Mouse (Mus musculus) kidney, postnatal 0 days (tissue): ENCODE measurements at regions not wholly inside any gene's neighbourhood (a gene's known extent, or its start where the extent isn't known, plus 50 kb on each side); places are given as distances from the start of the nearest gene placed in this dataset.

Experiments used
- ATAC-seq: fragments of 200-750 bp; cut with Nextera tagmentation; replicated peaks from 2 replicates; pipeline ENCODE4 v1.8.0; 2017; ENCODE audit warnings: low read depth, moderate number of reproducible peaks, moderate TSS enrichment, moderate library complexity; ENCODE audit not compliant: low FRiP score
- DNase-seq: peaks from one replicate; pipeline ENCODE4 v3.0.0-alpha.2; 2016; ENCODE audit warnings: low spot score
- H3K27ac ChIP-seq: fragments of 300-500 bp; sonication (generic); 2 replicates; pipeline ENCODE4 v1.5.1; 2014; ENCODE audit warnings: mild to moderate bottlenecking
- H3K27me3 ChIP-seq: fragments of 300-500 bp; sonication (generic); 2 replicates; pipeline ENCODE4 v1.6.1; 2014; ENCODE audit warnings: low read length, mixed read lengths; ENCODE audit not compliant: insufficient read depth
- H3K36me3 ChIP-seq: fragments of 300-500 bp; sonication (generic); 2 replicates; pipeline ENCODE4 v1.6.1; 2014; ENCODE audit warnings: low read length, mixed read lengths; ENCODE audit not compliant: insufficient read depth
- H3K4me1 ChIP-seq: fragments of 300-500 bp; sonication (generic); replicated peaks from 2 replicates; pipeline ENCODE4 v1.6.1; 2014; ENCODE audit warnings: antibody characterized with exemption, low read length, mixed read lengths; ENCODE audit not compliant: insufficient read depth
- H3K4me2 ChIP-seq: fragments of 300-500 bp; sonication (generic); 2 replicates; pipeline ENCODE4 v1.6.1; 2014; ENCODE audit warnings: mild to moderate bottlenecking, low read length, moderate library complexity, mixed read lengths
- H3K4me3 ChIP-seq: fragments of 300-500 bp; sonication (generic); replicated peaks from 2 replicates; pipeline ENCODE4 v1.5.1; 2014; ENCODE audit warnings: low read depth, low read length
- H3K9ac ChIP-seq: fragments of 300-500 bp; sonication (generic); 2 replicates; pipeline ENCODE4 v1.6.1; 2014; ENCODE audit warnings: low read depth, low read length
- H3K9me3 ChIP-seq: fragments of 300-500 bp; sonication (generic); replicated peaks from 2 replicates; pipeline ENCODE4 v1.6.1; 2016; ENCODE audit warnings: low read length, inconsistent platforms, mixed read lengths
- CTCF ChIP-seq: IDR thresholded peaks from 2 replicates; pipeline ENCODE4 v1.5.1; 2016; ENCODE audit warnings: antibody characterized with exemption, low read depth, mild to moderate bottlenecking, moderate library complexity
- WGBS: fragments of 180-500 bp; shearing (Covaris S2); extraction: QIAGEN DNeasy Blood & Tissue Kit; methylation state at CpG from one replicate; pipeline ENCODE4 v1.1.7; 2014; 5-methylcytosine and 5-hydroxymethylcytosine counted together

- TF ChIP-seq CTCF, result no peak
- H3K4me3 ChIP-seq, result no peak overlapping the region
- H3K27me3 ChIP-seq, result no peaks in the 10 kb centered on the region
- WGBS, result 68% methylated on average over 5 of the region's 5 CpGs
- no peak overlapping the region for H3K9ac ChIP-seq
- DNase-seq (no peak), ATAC-seq (no peak)
- no peak overlapping the region for H3K4me2 ChIP-seq
- no peak overlapping the region for H3K27ac ChIP-seq
- H3K4me1 ChIP-seq, result no peaks in the 10 kb centered on the region
- no peaks in the 10 kb centered on the region for H3K36me3 ChIP-seq
- no peaks in the 10 kb centered on the region for H3K9me3 ChIP-seq
These were observed 120.4 kb downstream of the Zbtb18 start for GRCm38 (mm10) chr1:177562589-177562912.

DNA sequence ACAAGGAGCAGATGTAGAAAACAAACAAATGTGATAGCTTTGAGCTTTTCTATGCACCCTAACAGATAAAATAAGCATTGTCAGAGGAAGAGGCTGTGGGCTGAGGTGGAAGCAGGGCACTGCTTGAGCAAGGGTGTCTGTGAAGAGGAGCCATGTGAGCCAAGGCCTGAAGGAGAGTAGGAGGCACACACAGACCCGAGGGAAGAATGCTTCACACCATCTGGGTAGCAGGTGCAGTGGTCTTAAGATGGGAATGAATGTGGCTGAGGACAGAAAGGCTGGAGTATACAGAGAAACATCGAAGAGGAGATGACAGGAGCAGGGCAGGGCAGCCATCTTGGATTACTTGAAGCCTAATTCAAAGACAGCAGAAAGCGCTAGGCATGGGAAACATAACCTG is 123.5 kb downstream of the Zbtb18 start:
- Histone ChIP-seq H3K4me3 (no peak overlapping the region), H3K4me1 (no peaks in the 10 kb centered on the region), H3K9ac (no peak overlapping the region), H3K27me3 (no peaks in the 10 kb centered on the region), H3K27ac (no peak overlapping the region), H3K36me3 (no peaks in the 10 kb centered on the region), H3K4me2 (no peak overlapping the region), H3K9me3 (no peaks in the 10 kb centered on the region)
- 86% methylated on average over 3 of the region's 3 CpGs for WGBS
- DNase-seq (no peak), ATAC-seq (no peak)
- no peak for TF ChIP-seq CTCF

DNA sequence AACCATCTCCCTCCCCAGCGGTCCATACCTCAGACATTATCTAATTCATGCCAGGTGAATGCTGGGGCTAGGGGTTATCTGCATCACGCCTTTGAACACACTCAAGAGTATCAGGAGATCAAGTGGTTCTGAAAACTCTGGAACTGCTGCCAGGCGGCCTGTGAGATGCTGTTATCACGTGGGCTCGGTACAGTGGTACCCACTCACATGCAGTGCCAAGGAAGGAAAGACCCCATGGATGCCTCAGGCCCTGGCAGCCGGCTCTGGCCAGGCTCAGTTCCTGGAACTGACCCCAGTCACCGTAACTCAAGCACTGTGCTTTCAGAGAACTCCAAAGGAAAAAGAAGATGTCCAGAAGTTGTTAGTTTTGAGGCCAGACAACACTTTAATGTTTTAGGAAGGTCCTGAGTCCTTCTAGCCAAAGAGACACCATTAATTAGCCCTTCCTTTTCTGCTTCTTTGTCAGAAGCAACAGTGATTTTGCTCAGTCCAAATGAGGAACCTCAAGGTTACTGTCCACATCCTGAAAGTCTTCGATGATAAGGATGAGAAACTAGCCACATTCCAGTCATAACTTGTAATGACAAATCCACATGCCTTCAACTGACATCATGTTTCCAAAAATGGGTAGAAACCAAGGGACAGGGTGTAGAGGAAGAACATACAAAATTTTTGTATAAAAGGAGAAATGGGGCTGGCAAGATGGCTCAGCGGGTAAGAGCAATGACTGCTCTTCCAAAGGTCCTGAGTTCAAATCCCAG is 126.1 kb downstream of the Zbtb18 start:
- WGBS, result 76% methylated on average over 9 of the region's 9 CpGs
- no peaks in the 10 kb centered on the region for H3K27me3 ChIP-seq
- H3K36me3 ChIP-seq, result no peaks in the 10 kb centered on the region
- DNase-seq, result no peak
- no peaks in the 10 kb centered on the region for H3K9me3 ChIP-seq
- no peak overlapping the region for H3K27ac ChIP-seq
- no peak overlapping the region for H3K4me2 ChIP-seq
- H3K4me1 ChIP-seq, result no peaks in the 10 kb centered on the region
- H3K4me3 ChIP-seq, result no peak overlapping the region
- TF ChIP-seq CTCF, result no peak
- no peak overlapping the region for H3K9ac ChIP-seq
- no peak for ATAC-seq

- Histone ChIP-seq H3K27ac (no peak overlapping the region), H3K36me3 (no peaks in the 10 kb centered on the region), H3K27me3 (no peaks in the 10 kb centered on the region), H3K9me3 (no peaks in the 10 kb centered on the region), H3K4me2 (no peak overlapping the region), H3K4me1 (no peaks in the 10 kb centered on the region), H3K9ac (no peak overlapping the region), H3K4me3 (no peak overlapping the region)
- DNase-seq, result no peak
- 80% methylated on average over 6 of the region's 6 CpGs for WGBS
- no peak for TF ChIP-seq CTCF
- ATAC-seq, result no peak
These were observed 127.4 kb downstream of the Zbtb18 start for GRCm38 (mm10) chr1:177569572-177569971.

- Histone ChIP-seq H3K27ac (no peak overlapping the region), H3K4me3 (no peak overlapping the region), H3K36me3 (no peaks in the 10 kb centered on the region), H3K9me3 (no peaks in the 10 kb centered on the region), H3K27me3 (no peaks in the 10 kb centered on the region), H3K4me1 (no peaks in the 10 kb centered on the region), H3K4me2 (no peak overlapping the region), H3K9ac (no peak overlapping the region)
- ATAC-seq (no peak), DNase-seq (no peak)
- 64% methylated on average over 17 of the region's 17 CpGs for WGBS
- TF ChIP-seq CTCF, result no peak
These were observed 131.0 kb downstream of the Zbtb18 start for GRCm38 (mm10) chr1:177573017-177573725.

- ATAC-seq (no peak), DNase-seq (no peak)
- Histone ChIP-seq H3K9me3 (no peaks in the 10 kb centered on the region), H3K27me3 (no peaks in the 10 kb centered on the region), H3K4me2 (no peak overlapping the region), H3K4me3 (no peak overlapping the region), H3K27ac (no peak overlapping the region), H3K36me3 (no peaks in the 10 kb centered on the region), H3K9ac (no peak overlapping the region), H3K4me1 (no peaks in the 10 kb centered on the region)
- no peak for TF ChIP-seq CTCF
- WGBS, result 87% methylated on average over 4 of the region's 4 CpGs
These were observed 131.6 kb downstream of the Zbtb18 start for GRCm38 (mm10) chr1:177573781-177574180.
